Mouse (Mus musculus) myocyte (in vitro differentiated cells): ENCODE measurements around the gene Focad.

Experiments used
- E2F4 ChIP-seq: IDR thresholded peaks from one replicate; pipeline ENCODE4 v1.6.1; 2011; ENCODE audit warnings: mild to moderate bottlenecking, control low read depth, moderate library complexity; ENCODE audit not compliant: insufficient read depth
- POLR2A ChIP-seq: IDR thresholded peaks from one replicate; pipeline ENCODE4 v1.6.1; 2011; ENCODE audit warnings: low read depth, mild to moderate bottlenecking, control low read depth, moderate library complexity; ENCODE audit not compliant: insufficient read length
- POLR2AphosphoS2 ChIP-seq: IDR thresholded peaks from one replicate; pipeline ENCODE4 v1.6.1; 2011; ENCODE audit warnings: low read depth, control low read depth; ENCODE audit not compliant: insufficient read length

DNA sequence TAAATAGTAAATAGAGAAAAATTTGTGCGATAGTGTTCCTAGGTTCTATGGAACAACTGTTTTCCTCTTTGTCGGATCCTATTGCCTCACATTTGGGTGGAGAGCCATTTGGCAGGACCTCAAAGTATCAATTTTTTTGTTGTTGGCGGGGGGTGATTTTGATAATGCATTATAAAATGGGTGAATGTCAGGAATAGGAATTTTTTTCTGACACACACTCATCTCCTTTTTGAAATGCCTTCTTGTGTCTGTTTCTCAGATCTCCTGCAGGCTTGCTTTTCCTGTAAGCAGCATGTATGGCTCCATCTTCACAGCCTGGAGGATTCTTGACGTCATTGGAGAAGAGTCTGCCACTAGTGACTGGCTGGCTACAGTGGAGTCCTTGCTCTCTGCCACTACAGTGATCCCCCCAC, 102.1 kb downstream of the Focad start:
- TF ChIP-seq E2F4 (no peak), POLR2A (no peak), POLR2AphosphoS2 (no peak)
